Mouse (Mus musculus): ENCODE data around the gene Cdkn2d.
A peak's percentile ranks its signal among the peaks of the same experiment; 100 is the strongest.
"Not testable (repeated sequence)": the region's sequence is repeated elsewhere in the genome, so short reads cannot be mapped to it uniquely, and the experiment has no call there.

The Cdkn2d gene

DNA sequence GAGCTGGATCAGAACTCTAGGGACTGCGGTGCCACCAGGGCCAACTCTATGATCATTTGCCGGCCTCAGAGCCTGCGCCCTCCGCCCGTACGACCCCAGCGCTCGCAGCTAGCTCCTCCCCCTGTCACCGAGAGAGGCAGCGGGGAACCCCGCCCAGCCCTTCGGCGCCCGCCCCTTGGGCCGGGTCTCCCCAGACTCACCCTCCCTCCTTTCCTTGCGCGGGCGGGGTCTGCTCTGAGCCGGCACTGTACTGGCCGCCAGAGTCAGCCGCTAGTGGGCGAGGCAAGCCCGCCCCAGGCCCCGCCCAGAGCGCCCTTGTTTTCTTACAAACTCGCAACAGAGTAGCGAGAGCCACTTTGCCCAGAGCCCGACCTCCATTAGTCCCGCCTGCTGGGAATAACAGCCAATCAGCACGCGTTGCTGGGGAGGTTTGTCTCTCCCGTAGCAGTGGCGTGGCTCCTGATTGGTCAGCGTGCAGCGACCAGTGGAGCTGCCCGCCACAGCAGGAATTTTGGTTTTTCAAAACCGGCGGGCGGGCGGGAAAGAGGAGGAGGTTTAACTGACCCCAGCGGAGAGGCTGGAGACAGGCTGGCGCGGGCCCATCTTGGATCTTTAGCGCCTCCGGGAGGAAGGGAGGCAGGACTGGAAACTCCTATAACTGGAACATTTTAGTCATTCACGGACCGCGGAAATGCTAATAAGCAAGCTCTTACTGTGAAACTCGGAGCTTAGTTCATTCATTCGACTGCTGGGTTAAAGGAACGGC lies at the start of gene Cdkn2d:
Cdkn2d (minus strand) TSS at position 386 of the 766 bp plus-strand sequence.
- peak; percentile 100 for DNase-seq (ENCODE audit: low spot score in 2 of 2)

DNA sequence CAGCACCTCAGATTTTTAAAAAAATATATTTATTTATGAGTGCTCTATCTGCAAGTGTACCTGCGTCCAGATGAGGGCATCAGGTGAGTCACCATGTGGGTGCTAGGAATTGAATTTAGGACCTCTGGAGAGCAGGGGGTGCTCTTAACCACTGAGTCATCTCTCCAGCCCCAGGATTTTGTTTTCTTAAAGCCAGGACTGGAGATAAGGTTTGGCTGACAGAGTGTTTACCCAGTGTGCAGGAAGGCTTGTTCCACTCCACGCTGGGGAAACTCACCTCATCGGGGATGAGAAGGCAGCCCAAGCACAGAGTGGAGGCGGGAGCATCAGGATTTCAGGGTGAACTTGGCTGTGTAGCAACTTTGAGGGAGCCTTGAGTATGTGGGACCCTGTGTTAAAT lies 49.2 kb upstream of the Cdkn2d start:
- DNase-seq (ENCODE audit: low spot score in 2 of 2), result no peak

DNA sequence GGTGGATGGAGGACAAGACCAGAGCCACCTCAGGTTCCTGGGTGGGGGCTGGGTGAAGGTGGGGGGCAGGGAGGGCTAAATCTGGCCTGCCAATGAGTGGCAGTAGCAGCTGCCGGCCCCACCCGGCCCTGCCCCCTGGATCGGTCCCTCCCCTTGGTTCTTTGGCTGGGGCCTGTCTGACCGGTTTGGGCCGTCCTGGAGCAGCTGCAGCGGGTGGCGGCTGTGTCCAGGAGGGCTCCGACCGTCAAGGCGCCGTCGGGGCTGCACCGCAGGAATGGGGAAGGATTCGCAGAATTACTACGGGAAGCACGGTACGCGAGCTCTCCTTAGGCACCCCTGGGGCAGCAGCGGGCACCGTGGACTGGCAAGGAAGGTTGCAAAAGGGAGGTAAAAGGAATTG lies 46.4 kb upstream of the Cdkn2d start:
- DNase-seq (ENCODE audit: low spot score in 2 of 2), result no peak

DNA sequence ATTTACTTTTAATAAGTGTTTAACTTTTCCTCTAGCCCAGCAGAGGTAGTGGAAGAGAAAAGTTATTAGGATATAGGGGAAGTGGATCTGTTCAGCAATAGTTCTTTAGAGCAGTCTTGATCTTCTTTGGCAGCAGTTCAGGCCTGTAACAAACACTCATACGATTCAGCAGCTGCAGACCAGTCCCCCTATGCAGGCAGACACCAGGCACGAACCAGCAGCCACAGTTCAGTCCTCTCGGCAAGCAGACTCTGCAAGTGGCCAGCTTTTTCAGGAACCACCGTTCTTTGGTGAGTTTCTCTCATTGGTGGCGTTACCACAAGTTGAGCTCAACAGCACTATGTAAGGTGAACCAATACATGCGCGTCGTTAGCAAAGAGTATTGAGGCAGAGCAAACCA lies 45.3 kb upstream of the Cdkn2d start:
- DNase-seq (ENCODE audit: low spot score in 2 of 2), result no peak

DNA sequence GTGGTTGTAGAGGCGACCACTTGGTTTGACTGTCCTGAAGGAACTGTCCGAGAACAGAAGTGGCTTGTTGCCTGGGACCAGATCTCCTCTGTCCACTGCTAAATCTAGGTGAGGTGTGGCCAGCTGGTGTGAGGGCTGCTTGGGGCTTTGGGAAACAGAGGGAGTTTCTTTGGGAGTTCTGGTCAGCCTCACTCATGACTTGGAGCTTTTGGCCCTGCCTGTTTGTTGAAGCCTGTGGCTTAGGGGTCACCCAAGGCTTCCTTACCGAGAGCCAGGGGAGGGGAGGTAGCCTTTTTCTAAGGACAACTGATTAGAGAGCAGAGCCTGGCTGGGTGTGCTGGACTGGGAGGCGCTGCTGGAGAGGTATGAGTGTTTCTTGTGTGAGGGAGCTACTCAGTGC lies 44.2 kb upstream of the Cdkn2d start:
- DNase-seq (ENCODE audit: low spot score in 2 of 2), result no peak

DNA sequence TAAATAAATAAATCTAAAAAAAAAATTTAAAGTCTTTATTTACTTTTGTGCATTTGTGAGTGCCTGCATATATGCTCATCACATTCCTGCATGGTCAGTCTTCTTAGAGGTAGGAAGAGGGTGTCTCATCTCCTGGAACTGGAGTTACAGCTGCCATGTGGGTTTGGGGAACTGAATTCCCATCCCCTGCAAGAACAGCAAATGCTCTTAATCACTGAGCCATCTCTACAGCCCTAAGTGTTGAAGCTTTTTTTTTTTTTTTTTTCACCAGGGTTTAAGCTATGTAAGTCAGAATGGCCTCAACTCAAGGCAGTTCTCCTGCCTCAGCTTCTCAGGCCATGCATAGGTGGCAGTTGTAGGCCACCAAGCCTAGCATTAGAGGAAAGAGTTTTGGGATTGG lies 43.5 kb upstream of the Cdkn2d start:
- no peak for DNase-seq (ENCODE audit: low spot score in 2 of 2)

DNA sequence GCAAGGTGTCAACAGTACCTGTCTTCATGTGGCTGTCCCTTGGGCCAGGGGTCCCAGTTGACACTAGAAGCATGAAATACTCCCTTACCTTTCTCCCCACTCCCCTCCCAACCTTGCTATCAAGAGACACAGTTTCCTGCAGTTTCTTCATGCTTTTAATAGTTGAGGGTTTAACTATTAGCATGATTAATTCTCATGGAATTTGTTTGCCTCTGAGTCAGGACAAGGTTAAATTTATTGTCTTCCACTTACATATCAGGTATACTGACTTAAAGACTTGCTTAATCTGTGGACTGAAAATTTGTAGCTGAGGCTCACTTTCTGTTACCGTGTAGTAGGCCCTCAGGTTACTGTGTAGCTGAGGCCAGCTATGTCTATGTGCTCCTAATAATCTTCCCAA lies 42.3 kb upstream of the Cdkn2d start:
- DNase-seq (ENCODE audit: low spot score in 2 of 2), result no peak

DNA sequence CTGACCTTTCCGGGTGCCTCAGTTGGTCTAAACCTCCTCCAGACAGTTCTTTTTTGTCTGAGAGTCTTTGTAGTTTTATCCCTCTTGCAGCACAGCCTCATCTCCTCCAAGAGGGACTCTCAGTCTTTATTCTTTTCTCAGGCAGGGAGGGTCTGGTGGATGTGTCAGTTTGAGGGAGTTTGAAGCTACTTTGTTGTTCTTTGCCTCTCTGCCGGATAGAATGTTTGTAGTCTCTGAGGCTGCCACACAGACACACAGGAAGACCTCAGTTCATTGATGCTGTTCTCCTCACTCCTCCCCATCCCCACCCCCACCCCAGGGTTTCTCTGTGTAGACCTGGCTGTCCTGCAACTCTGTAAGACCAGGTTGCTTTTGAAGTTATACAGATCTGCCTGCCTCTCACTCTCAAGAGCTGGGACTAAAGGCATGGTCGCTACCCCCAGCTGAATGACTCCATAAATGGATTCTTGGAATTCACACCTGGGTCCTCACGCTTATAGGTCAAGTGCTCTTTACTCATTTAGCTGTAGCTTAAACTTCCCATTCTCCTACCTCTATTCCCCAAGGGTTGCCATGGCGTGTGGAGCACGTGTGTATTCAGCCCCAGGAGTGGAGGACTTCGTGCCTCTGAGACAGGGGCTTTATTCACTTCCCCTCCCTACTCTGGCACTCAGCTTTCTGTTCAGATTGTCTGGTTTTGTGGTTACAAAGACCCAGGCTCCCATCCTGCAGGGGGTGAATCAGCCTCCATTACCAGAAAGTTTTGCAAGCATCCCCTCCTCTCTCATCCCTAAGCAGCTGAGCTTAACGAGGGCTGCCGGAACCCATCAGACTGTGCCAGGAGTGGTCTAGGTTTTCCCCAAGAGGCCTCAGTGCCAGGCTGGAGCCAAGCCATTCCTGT lies 41.2 kb upstream of the Cdkn2d start:
- no peak for DNase-seq (ENCODE audit: low spot score in 2 of 2)

DNA sequence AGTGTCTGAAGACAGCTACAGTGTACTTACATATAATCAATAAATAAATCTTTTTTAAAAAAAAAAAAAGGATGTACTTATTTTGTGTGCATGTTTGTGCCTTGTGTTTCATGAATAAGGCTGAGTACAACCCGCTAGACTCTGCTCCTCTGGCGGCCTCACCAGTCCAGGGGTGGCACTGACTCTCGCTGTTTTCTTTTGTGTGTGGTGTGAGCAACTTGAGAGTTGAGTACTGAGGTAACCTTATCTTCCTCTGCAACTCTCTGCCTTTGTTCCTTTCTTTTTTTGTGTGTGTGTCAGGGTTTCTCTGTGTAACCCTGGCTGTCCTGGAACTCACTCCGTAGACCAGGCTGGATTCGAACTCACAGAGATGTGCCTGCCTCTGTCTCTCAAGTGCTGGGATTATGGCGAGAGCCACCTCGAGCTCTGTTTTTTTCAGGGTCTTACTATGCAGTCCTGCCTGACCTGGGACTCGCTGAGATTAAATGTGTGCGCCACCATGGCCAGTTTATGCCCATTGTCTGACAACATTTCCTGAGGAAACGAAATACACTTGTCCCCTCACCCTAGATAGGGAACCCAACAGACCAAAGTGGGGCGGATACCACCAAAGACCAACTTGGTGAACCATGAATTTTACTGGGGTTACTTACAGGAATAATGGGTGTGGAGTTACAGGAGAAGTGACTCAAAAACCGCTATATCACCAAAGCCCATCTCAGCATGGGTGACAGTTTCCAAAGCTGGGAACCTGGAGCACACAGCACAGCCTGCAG lies 40.3 kb upstream of the Cdkn2d start:
- DNase-seq (ENCODE audit: low spot score in 2 of 2), result no peak

DNA sequence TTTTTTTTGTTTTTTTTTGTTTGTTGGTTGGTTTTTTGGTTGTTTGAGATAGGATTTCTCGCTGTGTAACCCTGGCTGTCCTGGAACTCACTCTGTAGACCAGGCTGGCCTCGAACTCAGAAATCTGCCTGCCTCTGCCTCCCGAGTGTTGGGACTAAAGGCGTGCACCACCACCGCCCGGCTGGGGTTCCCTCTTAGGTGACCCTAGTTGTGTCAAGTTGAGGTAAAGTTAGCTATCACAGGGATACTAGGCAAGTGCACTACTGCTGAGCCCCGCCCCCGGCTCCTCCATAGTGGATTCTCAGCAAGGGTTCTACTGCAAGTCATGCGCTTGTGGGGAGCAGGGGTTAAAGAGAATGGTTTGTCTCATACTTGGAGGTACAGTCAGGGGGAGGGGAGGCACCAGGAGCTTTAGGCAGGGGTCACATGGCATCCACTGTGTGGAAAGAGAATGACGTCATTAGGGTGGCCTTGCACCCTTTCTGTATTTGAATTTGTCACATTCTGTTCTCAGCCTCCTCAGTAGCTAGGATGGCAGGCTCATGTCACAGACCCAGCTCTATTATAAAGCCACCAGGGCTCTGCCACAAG lies 38.6 kb upstream of the Cdkn2d start:
- DNase-seq (ENCODE audit: low spot score in 2 of 2), result no peak

DNA sequence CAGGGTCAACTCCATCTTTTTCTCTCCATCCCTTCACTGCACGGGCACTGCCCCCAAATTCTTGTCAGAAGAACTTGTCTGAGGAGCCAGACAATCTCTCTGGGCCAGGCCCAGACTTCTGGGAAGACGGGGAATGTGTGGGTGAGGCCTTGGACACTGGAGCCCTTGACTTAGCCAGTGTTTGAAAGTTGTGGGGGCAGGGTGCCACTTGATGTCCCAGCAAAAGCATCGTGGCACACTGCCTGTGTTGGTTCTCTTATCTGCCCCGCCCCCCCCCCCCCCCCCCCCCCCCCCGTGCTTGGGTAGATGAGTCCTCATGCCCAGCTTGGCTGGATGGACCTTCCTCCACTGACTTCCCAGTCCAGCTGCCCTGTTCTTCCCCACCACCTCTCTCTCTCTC lies 37.8 kb upstream of the Cdkn2d start:
- DNase-seq (ENCODE audit: low spot score in 2 of 2), result no peak

DNA sequence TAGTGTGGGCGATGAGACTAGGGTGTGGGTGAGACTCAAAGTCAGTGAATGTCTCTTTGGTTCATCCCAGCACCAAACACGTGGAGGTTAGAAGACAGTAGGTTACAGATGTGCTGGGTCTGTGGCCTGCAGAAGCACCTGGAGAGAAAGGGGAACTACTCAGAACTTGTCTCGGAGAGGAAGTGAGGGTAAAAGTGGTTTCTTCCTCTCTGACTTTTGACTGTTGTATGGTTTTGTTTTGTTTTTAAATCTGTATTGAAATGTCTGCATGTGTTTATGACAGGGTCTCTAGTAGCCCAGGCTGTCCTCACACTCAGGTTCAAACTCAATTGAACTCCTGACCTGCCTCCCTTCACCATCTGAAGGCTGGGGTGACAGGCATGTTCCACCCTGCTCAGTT lies 36.8 kb upstream of the Cdkn2d start:
- DNase-seq (ENCODE audit: low spot score in 2 of 2), result no peak

DNA sequence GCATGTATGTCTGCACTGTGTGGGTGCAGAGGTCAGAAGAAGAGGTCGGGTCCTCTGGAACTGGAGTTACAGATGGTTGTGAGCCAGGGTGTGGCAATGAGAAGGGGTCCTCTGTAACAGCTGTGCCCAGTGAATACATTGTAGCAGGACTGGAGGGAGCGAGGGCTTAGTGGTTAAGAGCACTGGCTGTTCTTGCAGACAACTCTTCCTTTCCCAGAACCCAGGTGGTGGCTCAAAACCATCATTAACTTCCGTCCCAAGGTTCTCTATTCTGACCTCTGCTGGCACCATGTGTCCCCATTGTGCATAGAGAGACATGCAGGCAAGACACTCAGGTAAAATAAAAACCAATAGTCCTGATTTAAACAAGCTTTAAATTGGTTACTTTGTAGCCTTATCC lies 36.4 kb upstream of the Cdkn2d start:
- DNase-seq (ENCODE audit: low spot score in 2 of 2), result no peak

DNA sequence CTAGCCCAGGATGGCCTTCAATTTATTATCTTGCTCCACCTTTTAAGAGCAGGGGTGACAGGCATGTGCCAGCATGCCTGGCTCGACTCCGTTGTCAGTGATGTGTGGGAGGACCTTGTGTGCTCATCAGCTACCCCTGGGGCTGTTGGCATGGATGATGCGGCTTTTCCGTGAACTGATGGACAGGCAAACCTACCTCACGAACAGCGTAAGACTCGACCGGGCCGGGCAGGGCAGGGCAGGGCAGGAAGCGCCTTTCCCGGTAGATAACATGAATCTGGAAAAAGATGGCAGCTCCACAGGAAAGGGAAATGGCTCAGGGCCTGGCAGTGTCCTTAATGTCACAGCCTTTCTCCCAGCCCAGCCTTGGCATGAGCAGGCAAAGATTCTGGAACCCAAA lies 33.1 kb upstream of the Cdkn2d start:
- DNase-seq (ENCODE audit: low spot score in 2 of 2), result no peak

DNA sequence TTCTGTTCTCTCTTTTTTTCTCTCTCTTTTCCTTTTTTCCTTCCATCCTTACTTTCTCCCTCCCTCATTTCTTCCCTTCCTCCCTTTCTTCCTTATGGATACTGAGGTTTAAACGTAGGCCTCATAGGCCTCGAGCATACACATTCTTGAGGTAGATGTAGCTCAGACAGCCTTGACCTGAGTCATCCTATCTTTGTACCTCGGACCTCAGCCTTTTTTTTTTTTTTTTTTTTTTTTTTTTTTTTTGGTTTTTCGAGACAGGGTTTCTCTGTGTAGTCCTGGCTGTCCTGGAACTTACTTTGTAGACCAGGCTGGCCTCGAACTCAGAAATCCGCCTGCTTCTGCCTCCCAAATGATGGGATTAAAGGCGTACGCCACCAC lies 31.7 kb upstream of the Cdkn2d start:
- not testable (repeated sequence) for DNase-seq (ENCODE audit: low spot score in 2 of 2)

DNA sequence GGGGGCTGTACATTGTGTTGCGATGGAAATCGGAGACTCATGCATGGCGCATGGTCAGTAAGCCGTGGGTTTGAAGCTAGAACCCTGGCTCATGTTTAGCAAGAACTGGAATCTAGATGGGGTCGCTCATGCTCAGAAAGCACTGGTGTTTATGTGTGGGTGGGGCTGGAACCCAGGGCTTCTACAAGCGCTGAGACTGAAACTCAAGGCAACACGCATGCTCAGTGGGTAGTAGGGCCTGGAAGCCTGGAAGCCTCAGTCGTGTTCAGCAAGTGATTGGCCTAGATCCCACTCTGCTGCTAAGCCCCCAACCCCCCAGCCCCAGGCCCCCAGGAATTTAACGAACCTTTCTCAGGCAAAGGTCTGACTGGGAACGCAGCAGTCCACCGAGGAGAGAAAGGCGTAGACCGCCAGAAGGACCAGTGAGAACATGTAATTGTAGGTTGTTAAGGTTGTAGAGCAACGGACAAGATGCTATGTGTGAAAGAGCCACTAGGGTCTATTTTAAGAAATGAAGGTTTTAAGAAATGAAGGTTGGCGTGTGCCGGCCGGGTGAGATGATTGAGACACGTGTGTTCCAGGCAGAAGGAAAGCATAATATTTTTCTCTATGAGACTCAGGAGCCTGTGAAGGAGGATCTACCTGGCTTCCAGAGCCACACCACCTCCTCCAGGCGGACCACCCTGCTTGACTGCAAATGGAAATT lies 31.2 kb upstream of the Cdkn2d start:
- DNase-seq (ENCODE audit: low spot score in 2 of 2), result no peak

DNA sequence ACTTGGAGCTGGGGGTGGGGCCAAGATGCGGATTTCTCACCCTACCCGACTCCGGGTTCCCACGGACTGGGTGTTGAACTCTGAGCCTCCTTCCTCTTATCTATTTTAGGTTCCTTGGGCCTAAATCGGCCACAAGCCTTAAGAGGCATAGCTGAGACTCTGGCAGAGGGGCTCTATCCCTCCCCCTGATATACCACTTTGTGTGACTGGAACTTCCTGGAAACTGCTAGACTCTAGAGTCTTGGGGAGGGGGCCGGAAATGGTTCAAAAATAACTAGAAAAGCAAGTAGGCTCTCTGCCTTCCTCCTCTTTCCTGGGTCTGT lies 30.3 kb upstream of the Cdkn2d start:
- peak; percentile 71 to 78 for DNase-seq (ENCODE audit: low spot score in 2 of 2)

DNA sequence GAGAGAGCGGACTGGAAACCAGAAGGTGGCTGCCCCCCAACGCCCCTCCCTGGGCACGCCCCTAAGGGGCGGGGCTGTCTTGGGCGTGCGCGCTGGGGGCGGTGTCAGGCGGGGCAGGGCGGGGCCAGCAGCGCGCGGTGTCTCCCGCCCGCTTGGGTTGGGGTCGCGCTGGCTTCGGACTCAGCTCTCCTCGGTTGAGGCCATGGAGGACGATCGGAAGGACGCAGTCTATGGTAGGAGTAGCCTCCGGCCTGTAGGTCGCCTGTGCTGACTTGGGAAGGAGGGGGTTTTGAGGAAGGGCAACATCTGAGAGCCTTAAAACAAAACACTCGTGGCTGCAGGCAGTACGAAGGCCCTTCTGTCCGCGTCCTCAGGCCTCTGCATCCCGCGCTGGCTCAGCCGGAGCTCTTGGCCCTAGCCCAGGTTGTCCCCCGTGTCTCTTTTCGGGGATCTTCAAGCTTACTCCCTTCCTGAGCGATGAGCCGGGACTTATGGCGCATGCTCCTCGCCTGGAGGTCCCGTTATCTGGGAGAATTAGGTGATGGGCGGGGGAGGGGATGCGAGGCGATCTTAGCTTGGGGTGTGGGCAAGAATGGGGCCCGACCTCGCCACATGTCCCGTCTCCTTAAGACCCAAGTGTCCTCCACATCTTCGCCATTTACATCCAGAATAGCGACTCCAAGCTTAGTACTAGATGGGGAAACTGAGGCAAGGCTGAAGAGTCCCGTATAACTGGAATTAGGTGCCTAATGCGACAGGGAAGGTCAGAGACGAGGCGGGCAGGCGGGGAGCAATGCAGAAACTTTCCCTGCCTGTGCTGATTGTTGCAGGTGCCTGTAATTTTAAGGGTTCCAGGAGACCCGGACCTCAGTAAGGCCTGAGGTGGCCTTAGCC lies 29.7 kb upstream of the Cdkn2d start, which contains the start of gene Slc44a2:
Slc44a2 (plus strand) TSS at position 80 of the 894 bp plus-strand sequence.
- peak; percentile 88 to 95 for DNase-seq (ENCODE audit: low spot score in 2 of 2)

DNA sequence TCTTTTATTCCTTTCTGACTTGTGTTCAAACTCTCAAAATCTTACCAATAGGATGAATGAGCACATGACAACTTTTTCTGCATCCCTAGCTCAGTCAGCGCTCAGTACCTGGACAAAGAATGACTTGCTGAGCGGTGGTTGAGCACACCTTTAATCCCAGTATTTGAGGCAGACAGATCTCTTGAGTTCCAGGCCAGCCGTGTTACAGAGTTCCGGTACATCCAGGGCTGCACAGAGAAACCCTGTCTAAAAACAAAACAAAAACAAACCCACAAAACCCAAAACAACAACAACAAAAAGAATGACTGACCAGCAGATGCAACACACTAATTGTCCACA lies 29.0 kb upstream of the Cdkn2d start:
- DNase-seq (ENCODE audit: low spot score in 2 of 2), result no peak

DNA sequence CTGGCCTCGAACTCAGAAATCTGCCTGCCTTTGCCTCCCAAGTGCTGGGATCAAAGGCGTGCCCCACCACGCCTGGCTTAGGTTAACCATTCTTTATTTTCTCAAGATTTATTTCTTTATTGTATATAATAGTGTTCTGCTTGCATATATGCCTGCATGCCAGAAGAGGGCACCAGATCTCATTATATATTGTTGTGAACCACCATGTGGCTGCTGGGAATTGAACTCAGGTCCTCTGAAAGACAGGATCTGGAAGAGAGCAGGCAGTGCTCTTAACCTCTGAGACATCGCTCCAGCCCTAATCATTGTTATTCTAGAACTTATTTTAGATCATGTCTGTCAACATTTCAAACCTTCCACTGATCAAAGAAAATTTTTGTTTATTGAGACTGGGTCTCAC lies 28.3 kb upstream of the Cdkn2d start:
- DNase-seq (ENCODE audit: low spot score in 2 of 2), result no peak

DNA sequence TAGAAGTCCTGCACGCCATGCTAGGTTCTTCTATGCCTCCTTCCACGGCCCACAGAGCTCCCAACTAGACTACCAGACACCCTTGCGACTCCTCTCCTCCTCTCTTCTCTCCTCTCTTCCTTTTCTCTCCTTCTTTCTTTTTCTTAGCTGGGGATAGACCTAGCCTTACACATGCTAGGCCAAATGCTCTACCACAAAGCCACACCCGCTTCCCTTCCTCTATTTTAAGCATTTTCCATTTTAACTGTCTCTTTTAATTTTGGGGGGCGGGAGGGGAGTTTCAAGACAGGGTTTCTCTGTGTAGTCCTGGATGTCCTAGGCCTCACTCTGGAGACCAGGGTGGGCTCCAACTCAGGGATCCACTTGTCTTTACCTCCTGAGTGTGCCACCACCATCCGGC lies 27.6 kb upstream of the Cdkn2d start:
- DNase-seq (ENCODE audit: low spot score in 2 of 2), result no peak
